Mouse (Mus musculus) MEL (cell line): ENCODE measurements at regions not wholly inside any gene's neighbourhood (a gene's known extent, or its start where the extent isn't known, plus 50 kb on each side); places are given as distances from the start of the nearest gene placed in this dataset.

Experiments used
- DNase-seq: peaks from one replicate; pipeline ENCODE4 v3.0.0; 2011; ENCODE audit warnings: low read depth, low spot score
- H3K27ac ChIP-seq: 2 replicates; pipeline ENCODE4 v1.5.1; 2012; ENCODE audit warnings: low read depth, mild to moderate bottlenecking, control low read depth, low read length, moderate library complexity; ENCODE audit not compliant: control insufficient read depth
- H3K27me3 ChIP-seq, 2 experiments: fragments of 150-350 bp in 1 of 2; sonication (generic) in 1 of 2; 2 replicates each; pipeline ENCODE4 v1.6.1; 2012; ENCODE audit warnings: low read length in 2 of 2, mild to moderate bottlenecking in 2 of 2, improper control_type of control experiment in 1 of 2, moderate library complexity in 1 of 2; ENCODE audit not compliant: insufficient read depth in 2 of 2, control insufficient read depth in 1 of 2
- H3K36me3 ChIP-seq, 2 experiments: 2 replicates each; pipeline ENCODE4 v1.6.1; 2012 to 2014; ENCODE audit warnings: low read length in 2 of 2, improper control_type of control experiment in 1 of 2, inconsistent platforms in 1 of 2, mild to moderate bottlenecking in 1 of 2; ENCODE audit not compliant: insufficient read depth in 2 of 2, control insufficient read depth in 1 of 2
- H3K4me1 ChIP-seq, 2 experiments: fragments of 150-350 bp in 1 of 2; sonication (generic) in 1 of 2; 2 replicates each; pipeline ENCODE4 v1.6.1; 2012; ENCODE audit warnings: low read length in 2 of 2, improper control_type of control experiment in 1 of 2, mild to moderate bottlenecking in 1 of 2; ENCODE audit not compliant: insufficient read depth in 2 of 2, control insufficient read depth in 1 of 2
- H3K4me3 ChIP-seq, 2 experiments: fragments of 150-350 bp in 1 of 2; sonication (generic) in 1 of 2; 2 replicates each; pipeline ENCODE4 v1.5.1; 2012; ENCODE audit warnings: low read depth in 2 of 2, low read length in 2 of 2, mild to moderate bottlenecking in 2 of 2, moderate library complexity in 2 of 2, control low read depth in 1 of 2, improper control_type of control experiment in 1 of 2; ENCODE audit not compliant: control insufficient read depth in 1 of 2, insufficient read depth in 1 of 2
- H3K79me2 ChIP-seq: 2 replicates; pipeline ENCODE4 v1.6.1; 2012; ENCODE audit warnings: mild to moderate bottlenecking, low read length, moderate library complexity; ENCODE audit not compliant: control insufficient read depth, poor library complexity, insufficient read depth
- H3K9ac ChIP-seq: 2 replicates; pipeline ENCODE4 v1.6.1; 2012; ENCODE audit warnings: low read depth, mild to moderate bottlenecking, control low read depth, low read length, moderate library complexity; ENCODE audit not compliant: control insufficient read depth, poor library complexity, severe bottlenecking
- H3K9me3 ChIP-seq: fragments of 150-350 bp; sonication (generic); replicated peaks from 2 replicates; pipeline ENCODE4 v1.6.1; 2012; ENCODE audit warnings: mild to moderate bottlenecking, low read length, improper control_type of control experiment, moderate library complexity; ENCODE audit not compliant: insufficient read depth
- BHLHE40 ChIP-seq: IDR thresholded peaks from 2 replicates; pipeline ENCODE4 v1.6.1; 2012; ENCODE audit warnings: low read depth, mild to moderate bottlenecking, inconsistent platforms, low read length, improper control_type of control experiment, borderline replicate concordance
- ELF1 ChIP-seq: IDR thresholded peaks from 2 replicates; pipeline ENCODE4 v1.6.1; 2014; ENCODE audit warnings: low read depth, mild to moderate bottlenecking, inconsistent platforms, low read length, improper control_type of control experiment, moderate library complexity
- GABPA ChIP-seq: IDR thresholded peaks from 2 replicates; pipeline ENCODE4 v1.6.1; 2012; ENCODE audit warnings: low read depth, mild to moderate bottlenecking, inconsistent platforms, low read length, improper control_type of control experiment, moderate library complexity
- GATA1 ChIP-seq: IDR thresholded peaks from 2 replicates; pipeline ENCODE4 v1.6.1; 2011; ENCODE audit warnings: low read depth, low read length, improper control_type of control experiment
- HCFC1 ChIP-seq: IDR thresholded peaks from 2 replicates; pipeline ENCODE4 v1.6.1; 2012; ENCODE audit warnings: low read depth, mild to moderate bottlenecking, inconsistent platforms, low read length, improper control_type of control experiment, moderate library complexity
- JUND ChIP-seq: IDR thresholded peaks from 2 replicates; pipeline ENCODE4 v1.6.1; 2011; ENCODE audit warnings: low read depth, mild to moderate bottlenecking, improper control_type of control experiment, low read length
- KAT2A ChIP-seq: conservative IDR thresholded peaks from 2 replicates; pipeline ENCODE4 v1.6.1; 2012; ENCODE audit warnings: low read depth, low read length, improper control_type of control experiment, inconsistent platforms
- MAX ChIP-seq: IDR thresholded peaks from 2 replicates; pipeline ENCODE4 v1.6.1; 2011; ENCODE audit warnings: low read length, improper control_type of control experiment
- MEF2A ChIP-seq: IDR thresholded peaks from 2 replicates; pipeline ENCODE4 v1.6.1; 2014; ENCODE audit warnings: low read depth, mild to moderate bottlenecking, inconsistent platforms, low read length, improper control_type of control experiment; ENCODE audit not compliant: poor library complexity, insufficient replicate concordance, severe bottlenecking; ENCODE audit errors: extremely low read depth
- MXI1 ChIP-seq: IDR thresholded peaks from 2 replicates; pipeline ENCODE4 v1.6.1; 2011; ENCODE audit warnings: mild to moderate bottlenecking, low read depth, low read length, improper control_type of control experiment
- MYB ChIP-seq: IDR thresholded peaks from 2 replicates; pipeline ENCODE4 v1.6.1; 2011; ENCODE audit warnings: mild to moderate bottlenecking, low read depth, low read length, improper control_type of control experiment
- MYC ChIP-seq: IDR thresholded peaks from 2 replicates; pipeline ENCODE4 v1.6.1; 2011; ENCODE audit warnings: low read depth, mild to moderate bottlenecking, low read length, improper control_type of control experiment, moderate library complexity
- NRF1 ChIP-seq: IDR thresholded peaks from 2 replicates; pipeline ENCODE4 v1.6.1; 2014; ENCODE audit warnings: low read depth, mild to moderate bottlenecking, inconsistent platforms, low read length, improper control_type of control experiment, moderate library complexity; ENCODE audit not compliant: poor library complexity, insufficient read depth, severe bottlenecking
- POLR2AphosphoS2 ChIP-seq: IDR thresholded peaks from 2 replicates; pipeline ENCODE4 v1.6.1; 2011; ENCODE audit warnings: low read length, improper control_type of control experiment
- POLR2AphosphoS5 ChIP-seq: IDR thresholded peaks from 2 replicates; pipeline ENCODE4 v1.6.1; 2012; ENCODE audit warnings: low read depth, borderline replicate concordance, mild to moderate bottlenecking, inconsistent platforms, low read length, moderate library complexity, mixed read lengths
- TAL1 ChIP-seq: IDR thresholded peaks from 2 replicates; pipeline ENCODE4 v1.6.1; 2012; ENCODE audit warnings: mild to moderate bottlenecking, inconsistent platforms, low read length, moderate library complexity, mixed read lengths
- TBP ChIP-seq: IDR thresholded peaks from 2 replicates; pipeline ENCODE4 v1.8.0; 2011; ENCODE audit warnings: low read depth, low read length, improper control_type of control experiment
- TCF12 ChIP-seq: IDR thresholded peaks from 2 replicates; pipeline ENCODE4 v1.6.1; 2014; ENCODE audit warnings: low read depth, mild to moderate bottlenecking, inconsistent platforms, low read length, improper control_type of control experiment, moderate library complexity
- USF1 ChIP-seq: IDR thresholded peaks from 2 replicates; pipeline ENCODE4 v1.6.1; 2014; ENCODE audit warnings: low read depth, mild to moderate bottlenecking, inconsistent platforms, low read length, improper control_type of control experiment, moderate library complexity
- USF2 ChIP-seq, 2 experiments: IDR thresholded peaks; 2 replicates each; pipeline ENCODE4 v1.6.1; 2011 to 2012; ENCODE audit warnings: improper control_type of control experiment in 2 of 2, low read length in 2 of 2, borderline replicate concordance in 1 of 2, inconsistent platforms in 1 of 2, low read depth in 1 of 2, mild to moderate bottlenecking in 1 of 2; ENCODE audit not compliant: insufficient read depth in 1 of 2
- ZC3H11A ChIP-seq: IDR thresholded peaks from 2 replicates; pipeline ENCODE4 v1.6.1; 2012; ENCODE audit warnings: low read depth, mild to moderate bottlenecking, inconsistent platforms, low read length, improper control_type of control experiment
- ZKSCAN1 ChIP-seq: IDR thresholded peaks from 2 replicates; pipeline ENCODE4 v1.6.1; 2012; ENCODE audit warnings: low read depth, mild to moderate bottlenecking, inconsistent platforms, low read length, improper control_type of control experiment, moderate library complexity
- ZMIZ1 ChIP-seq: IDR thresholded peaks from 2 replicates; pipeline ENCODE4 v1.6.1; 2012; ENCODE audit warnings: low read depth, mild to moderate bottlenecking, inconsistent platforms, low read length, improper control_type of control experiment, moderate library complexity
- ZNF384 ChIP-seq: IDR thresholded peaks from 2 replicates; pipeline ENCODE4 v1.6.1; 2012; ENCODE audit warnings: low read depth, mild to moderate bottlenecking, inconsistent platforms, low read length, improper control_type of control experiment

DNA sequence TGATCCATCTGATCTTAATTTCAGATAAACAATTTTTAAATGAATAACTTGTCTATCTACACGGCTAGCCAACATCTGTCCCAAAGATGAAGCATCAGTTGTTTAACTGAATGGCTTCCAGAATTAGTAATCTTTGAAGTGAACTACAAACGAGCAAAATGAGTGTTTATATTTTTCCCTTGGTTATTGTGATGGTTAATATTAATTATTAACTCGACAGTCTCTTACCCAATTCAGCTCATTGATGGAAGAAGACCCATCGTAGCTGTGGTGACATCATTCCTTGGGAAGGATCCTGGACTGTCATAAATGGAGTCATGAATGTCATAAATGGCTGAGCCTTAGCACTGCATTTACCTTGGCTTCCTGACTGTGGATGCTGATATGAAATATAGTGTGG, 60.4 kb upstream of the Mocs1 start:
- Histone ChIP-seq H3K9me3 (no peaks in the 10 kb centered on the region), H3K27ac (no peak overlapping the region), H3K27me3 (no peaks in the 10 kb centered on the region)

DNA sequence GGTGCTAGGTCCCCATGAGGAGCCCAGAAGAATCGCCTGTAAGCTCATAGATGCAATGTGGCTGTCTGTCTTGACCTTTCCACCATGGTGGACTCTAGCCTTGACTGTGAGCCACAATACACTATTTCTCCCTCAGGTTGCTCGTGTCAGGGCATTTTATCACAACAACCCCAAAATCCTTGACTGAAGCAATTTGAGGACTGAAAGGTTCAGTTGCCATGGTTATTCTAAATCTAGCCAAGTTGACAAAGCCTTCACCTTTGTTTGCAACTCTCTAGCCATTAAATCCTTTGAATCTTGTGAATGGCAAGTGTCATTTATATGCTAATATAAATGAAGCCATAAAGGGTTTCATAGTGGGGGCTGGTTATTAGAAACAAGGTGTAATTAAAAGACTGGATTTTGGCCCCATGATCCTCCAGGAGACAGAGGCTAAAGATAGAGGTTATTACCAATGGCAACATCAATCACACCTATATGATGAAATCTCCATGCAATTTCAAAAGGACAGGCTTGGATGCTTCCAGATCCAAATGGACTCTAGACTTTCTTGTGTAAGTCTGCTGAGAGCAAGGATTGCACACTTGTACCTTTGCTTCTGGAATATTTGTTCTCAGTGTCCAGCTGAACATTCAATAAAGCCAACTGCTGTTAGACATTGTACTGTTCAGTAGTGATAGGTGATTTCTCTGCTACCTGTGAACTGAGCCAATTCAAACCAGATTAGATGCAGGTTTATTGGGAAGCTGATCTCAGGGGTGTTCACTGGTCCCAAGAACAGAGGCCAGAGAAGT, 59.5 kb upstream of the Mocs1 start:
- no peak overlapping the region for H3K9ac ChIP-seq
- no peaks in the 10 kb centered on the region for H3K9me3 ChIP-seq
- no peaks in the 10 kb centered on the region for H3K36me3 ChIP-seq
- no peaks in the 10 kb centered on the region for H3K79me2 ChIP-seq
- H3K4me1 ChIP-seq, result no peaks in the 10 kb centered on the region
- H3K27me3 ChIP-seq, result no peaks in the 10 kb centered on the region
- H3K4me3 ChIP-seq, result no peak overlapping the region
- TF ChIP-seq JUND (no peak), NRF1 (no peak), TBP (no peak), POLR2AphosphoS2 (no peak), MYC (no peak), BHLHE40 (no peak), MYB (no peak), GABPA (no peak), TCF12 (no peak), HCFC1 (no peak), ZC3H11A (no peak), ZKSCAN1 (no peak), MEF2A (no peak), USF1 (no peak)
- H3K27ac ChIP-seq, result no peak overlapping the region
- no peak for DNase-seq

More for the DNA sequence above, 60.4 kb upstream of the Mocs1 start:
- no peaks in the 10 kb centered on the region for H3K36me3 ChIP-seq
- DNase-seq, result no peak
- TF ChIP-seq MXI1, result no peak
- TF ChIP-seq ELF1, result no peak
- TF ChIP-seq USF2 (IDR thresholded peaks at IDR 0.05; ENCODE audit: borderline replicate concordance in 1 of 2, insufficient read depth in 1 of 2, low read depth in 1 of 2, low read length in 2 of 2), result no peak
- TF ChIP-seq ZMIZ1, result no peak
- TF ChIP-seq KAT2A, result no peak
- no peak for TF ChIP-seq GATA1
- TF ChIP-seq TBP, result no peak
- no peak for TF ChIP-seq JUND
- no peak for TF ChIP-seq POLR2AphosphoS2
- no peak for TF ChIP-seq MEF2A
- TF ChIP-seq ZNF384, result no peak
- no peak for TF ChIP-seq TCF12
- TF ChIP-seq TAL1, result no peak
- no peak for TF ChIP-seq POLR2AphosphoS5
- no peak for TF ChIP-seq MAX
- TF ChIP-seq MYC, result no peak
- TF ChIP-seq, all 39 proteins: peak for 0
- no peaks in the 10 kb centered on the region for H3K79me2 ChIP-seq
- no peak overlapping the region for H3K4me3 ChIP-seq
- no peak overlapping the region for H3K9ac ChIP-seq
- H3K4me1 ChIP-seq, result no peaks in the 10 kb centered on the region
